Mouse (Mus musculus): ENCODE data around the gene Lst1.
A peak's percentile ranks its signal among the peaks of the same experiment; 100 is the strongest.

Lst1 gene

GRCm38 (mm10) chr17:35185639-35186611 lies 2.3 kb downstream of the Lst1 start:
- DNase-seq (ENCODE audit: low read depth) = no peak

- DNase-seq (ENCODE audit: low read depth) = no peak
These were observed 8.1 kb downstream of the Lst1 start for GRCm38 (mm10) chr17:35180093-35180492.

GRCm38 (mm10) chr17:35178528-35178927 lies 9.7 kb downstream of the Lst1 start:
- no peak for DNase-seq (ENCODE audit: low read depth)

- no peak for DNase-seq (ENCODE audit: low read depth)
These were observed 12.3 kb downstream of the Lst1 start, which contains the start of gene Aif1 for GRCm38 (mm10) chr17:35175968-35176367. TSS of gene Aif1 (minus strand) at chr17:35176068.

GRCm38 (mm10) chr17:35175382-35175781 lies 12.9 kb downstream of the Lst1 start:
- DNase-seq (ENCODE audit: low read depth) = no peak

- DNase-seq (ENCODE audit: low read depth) = no peak
These were observed 13.8 kb downstream of the Lst1 start for GRCm38 (mm10) chr17:35174201-35174977.

- DNase-seq (ENCODE audit: low read depth) = no peak
These were observed 14.9 kb downstream of the Lst1 start for GRCm38 (mm10) chr17:35173329-35173728.

- no peak for DNase-seq (ENCODE audit: low read depth)
These were observed 15.6 kb downstream of the Lst1 start for GRCm38 (mm10) chr17:35172445-35173234.

- no peak for DNase-seq (ENCODE audit: low read depth)
These were observed 19.6 kb downstream of the Lst1 start for GRCm38 (mm10) chr17:35168541-35169207.

- DNase-seq (ENCODE audit: low read depth) = no peak
These were observed 20.4 kb downstream of the Lst1 start for GRCm38 (mm10) chr17:35167794-35168193.

GRCm38 (mm10) chr17:35166352-35167035 lies 21.7 kb downstream of the Lst1 start:
- DNase-seq (ENCODE audit: low read depth) = no peak

GRCm38 (mm10) chr17:35165451-35166155 lies 22.6 kb downstream of the Lst1 start:
- DNase-seq (ENCODE audit: low read depth) = no peak

GRCm38 (mm10) chr17:35164568-35165450 lies 23.4 kb downstream of the Lst1 start, which contains the start of gene Prrc2a:
TSS of gene Prrc2a (minus strand) at chr17:35164897.
- peak; percentile 99 for DNase-seq (ENCODE audit: low read depth)

- no peak for DNase-seq (ENCODE audit: low read depth)
These were observed 24.0 kb downstream of the Lst1 start for GRCm38 (mm10) chr17:35164218-35164567.

GRCm38 (mm10) chr17:35163326-35164081 lies 24.7 kb downstream of the Lst1 start:
- no peak for DNase-seq (ENCODE audit: low read depth)

GRCm38 (mm10) chr17:35162730-35163129 lies 25.5 kb downstream of the Lst1 start:
- no peak for DNase-seq (ENCODE audit: low read depth)

GRCm38 (mm10) chr17:35162121-35162520 lies 26.1 kb downstream of the Lst1 start:
- no peak for DNase-seq (ENCODE audit: low read depth)

GRCm38 (mm10) chr17:35161421-35161820 lies 26.8 kb downstream of the Lst1 start:
- DNase-seq (ENCODE audit: low read depth) = no peak

All from fibroblast of lung, adult 2 months (primary cell).